Mouse (Mus musculus) stomach, embryonic 16.5 days (tissue): ENCODE results near the gene Fmn2. TPM values are rescaled to one million over a fixed set of nuclear protein-coding genes. Genes with fewer than 3 reads are reported as not detected.

Source experiments
- ATAC-seq: fragments of 200-750 bp; cut with Nextera tagmentation; 2 replicates; pipeline ENCODE4 v1.8.0; 2017; ENCODE audit warnings: moderate number of reproducible peaks, moderate TSS enrichment; ENCODE audit not compliant: insufficient read depth, low FRiP score
- H3K27ac ChIP-seq: fragments of 300-500 bp; sonication (generic); 2 replicates; pipeline ENCODE4 v1.5.1; 2014; ENCODE audit warnings: low read length
- H3K27me3 ChIP-seq: fragments of 300-500 bp; sonication (generic); 2 replicates; pipeline ENCODE4 v1.6.1; 2014; ENCODE audit warnings: low read length, control low read depth, mixed read lengths; ENCODE audit not compliant: control insufficient read depth, insufficient read depth
- H3K36me3 ChIP-seq: fragments of 300-500 bp; sonication (generic); 2 replicates; pipeline ENCODE4 v1.6.1; 2014; ENCODE audit warnings: low read length; ENCODE audit not compliant: control insufficient read depth, insufficient read depth
- H3K4me1 ChIP-seq: fragments of 300-500 bp; sonication (generic); 2 replicates; pipeline ENCODE4 v1.6.1; 2014; ENCODE audit warnings: low read length, control low read depth, mixed read lengths; ENCODE audit not compliant: control insufficient read depth, insufficient read depth
- H3K4me2 ChIP-seq: fragments of 300-500 bp; sonication (generic); 2 replicates; pipeline ENCODE4 v1.6.1; 2014; ENCODE audit warnings: low read depth, low read length, mixed read lengths
- H3K4me3 ChIP-seq: fragments of 300-500 bp; sonication (generic); replicated peaks from 2 replicates; pipeline ENCODE4 v1.5.1; 2014; ENCODE audit warnings: mild to moderate bottlenecking, low read length
- H3K9ac ChIP-seq: fragments of 300-500 bp; sonication (generic); 2 replicates; pipeline ENCODE4 v1.6.1; 2014; ENCODE audit warnings: low read length
- H3K9me3 ChIP-seq: fragments of 300-500 bp; sonication (generic); replicated peaks from 2 replicates; pipeline ENCODE4 v1.6.1; 2016; ENCODE audit warnings: low read length, control low read depth; ENCODE audit not compliant: control insufficient read depth
- WGBS: fragments of 180-500 bp; shearing (Covaris S2); extraction: QIAGEN DNeasy Blood & Tissue Kit; methylation state at CpG from one replicate; pipeline ENCODE4 v1.1.7; 2014; 5-methylcytosine and 5-hydroxymethylcytosine counted together
- polyA plus RNA-seq: library from polyadenylated mRNA; unstranded; fragments of >200 nt; fragmentation: Nextera tagmentation; extraction: Ambion mirVana; gene quantifications from 2 replicates; pipeline ENCODE4 v1.2.1, GENCODE M21; 2015

Gene Fmn2
- polyA plus RNA-seq, 1 experiment from 2014 or later: 0.89 TPM

GRCm38 (mm10) chr1:174594989-174595388 is 93.4 kb downstream of the Fmn2 start:
- 8% methylated on average over 4 of the region's 4 CpGs for WGBS
- Histone ChIP-seq H3K4me3 (no peak overlapping the region), H3K4me2 (no peak overlapping the region), H3K27ac (no peak overlapping the region), H3K27me3 (no peaks in the 10 kb centered on the region), H3K9ac (no peak overlapping the region), H3K36me3 (no peaks in the 10 kb centered on the region), H3K4me1 (no peaks in the 10 kb centered on the region), H3K9me3 (no peaks in the 10 kb centered on the region)
- ATAC-seq: no peak

- Histone ChIP-seq H3K36me3 (no peaks in the 10 kb centered on the region), H3K9me3 (no peaks in the 10 kb centered on the region), H3K4me1 (no peaks in the 10 kb centered on the region), H3K27me3 (no peaks in the 10 kb centered on the region), H3K27ac (no peak overlapping the region), H3K4me2 (no peak overlapping the region), H3K9ac (no peak overlapping the region), H3K4me3 (no peak overlapping the region)
- no peak for ATAC-seq
- 58% methylated on average over 3 of the region's 3 CpGs for WGBS
These were observed 95.9 kb downstream of the Fmn2 start for GRCm38 (mm10) chr1:174597495-174597894.

GRCm38 (mm10) chr1:174598226-174598625 is 96.6 kb downstream of the Fmn2 start:
- H3K4me3 ChIP-seq: no peak overlapping the region
- no peak overlapping the region for H3K9ac ChIP-seq
- no peak for ATAC-seq
- no peak overlapping the region for H3K4me2 ChIP-seq
- H3K27me3 ChIP-seq: no peaks in the 10 kb centered on the region
- no peak overlapping the region for H3K27ac ChIP-seq
- H3K9me3 ChIP-seq: no peaks in the 10 kb centered on the region
- WGBS: 78% methylated on average over 6 of the region's 6 CpGs
- H3K4me1 ChIP-seq: no peaks in the 10 kb centered on the region
- H3K36me3 ChIP-seq: no peaks in the 10 kb centered on the region

GRCm38 (mm10) chr1:174600041-174600440 is 98.4 kb downstream of the Fmn2 start:
- WGBS: 94% methylated on average over 2 of the region's 2 CpGs
- Histone ChIP-seq H3K27me3 (no peaks in the 10 kb centered on the region), H3K9ac (no peak overlapping the region), H3K4me3 (no peak overlapping the region), H3K4me1 (no peaks in the 10 kb centered on the region), H3K4me2 (no peak overlapping the region), H3K36me3 (no peaks in the 10 kb centered on the region), H3K27ac (no peak overlapping the region), H3K9me3 (no peaks in the 10 kb centered on the region)
- ATAC-seq: no peak

GRCm38 (mm10) chr1:174600620-174601019 is 99.0 kb downstream of the Fmn2 start:
- Histone ChIP-seq H3K9me3 (no peaks in the 10 kb centered on the region), H3K4me2 (no peak overlapping the region), H3K36me3 (no peaks in the 10 kb centered on the region), H3K27ac (no peak overlapping the region), H3K27me3 (no peaks in the 10 kb centered on the region), H3K9ac (no peak overlapping the region), H3K4me1 (no peaks in the 10 kb centered on the region), H3K4me3 (no peak overlapping the region)
- 49% methylated on average over 1 of the region's 1 CpGs for WGBS
- no peak for ATAC-seq

GRCm38 (mm10) chr1:174617368-174617767 is 115.7 kb downstream of the Fmn2 start:
- Histone ChIP-seq H3K9ac (no peak overlapping the region), H3K4me3 (no peak overlapping the region), H3K27ac (no peak overlapping the region), H3K4me1 (no peaks in the 10 kb centered on the region), H3K27me3 (no peaks in the 10 kb centered on the region), H3K36me3 (no peaks in the 10 kb centered on the region), H3K4me2 (no peak overlapping the region), H3K9me3 (no peaks in the 10 kb centered on the region)
- WGBS: 37% methylated on average over 4 of the region's 4 CpGs
- ATAC-seq: no peak

GRCm38 (mm10) chr1:174621512-174621911 is 119.9 kb downstream of the Fmn2 start:
- 46% methylated on average over 1 of the region's 1 CpGs for WGBS
- Histone ChIP-seq H3K9me3 (no peaks in the 10 kb centered on the region), H3K4me1 (no peaks in the 10 kb centered on the region), H3K27me3 (no peaks in the 10 kb centered on the region), H3K27ac (no peak overlapping the region), H3K4me2 (no peak overlapping the region), H3K36me3 (no peaks in the 10 kb centered on the region), H3K9ac (no peak overlapping the region), H3K4me3 (no peak overlapping the region)
- ATAC-seq: no peak

- ATAC-seq: no peak
These were observed 121.4 kb downstream of the Fmn2 start for GRCm38 (mm10) chr1:174623054-174623453.

GRCm38 (mm10) chr1:174630074-174630473 is 128.4 kb downstream of the Fmn2 start:
- Histone ChIP-seq H3K4me2 (no peak overlapping the region), H3K9me3 (no peaks in the 10 kb centered on the region)
- no peak for ATAC-seq

More at GRCm38 (mm10) chr1:174623054-174623453, 121.4 kb downstream of the Fmn2 start:
- 34% methylated on average over 3 of the region's 3 CpGs for WGBS
- H3K4me1 ChIP-seq: no peaks in the 10 kb centered on the region
- H3K27ac ChIP-seq: no peak overlapping the region
- no peaks in the 10 kb centered on the region for H3K9me3 ChIP-seq
- H3K9ac ChIP-seq: no peak overlapping the region
- H3K36me3 ChIP-seq: no peaks in the 10 kb centered on the region
- no peak overlapping the region for H3K4me2 ChIP-seq
- no peaks in the 10 kb centered on the region for H3K27me3 ChIP-seq
- H3K4me3 ChIP-seq: no peak overlapping the region

GRCm38 (mm10) chr1:174636291-174636690 is 134.7 kb downstream of the Fmn2 start:
- no peaks in the 10 kb centered on the region for H3K9me3 ChIP-seq
- H3K9ac ChIP-seq: no peak overlapping the region
- no peaks in the 10 kb centered on the region for H3K4me1 ChIP-seq
- 92% methylated on average over 4 of the region's 4 CpGs for WGBS
- H3K4me3 ChIP-seq: no peak overlapping the region
- H3K4me2 ChIP-seq: no peak overlapping the region
- H3K36me3 ChIP-seq: no peaks in the 10 kb centered on the region
- ATAC-seq: no peak
- no peak overlapping the region for H3K27ac ChIP-seq
- H3K27me3 ChIP-seq: no peaks in the 10 kb centered on the region

More at GRCm38 (mm10) chr1:174630074-174630473, 128.4 kb downstream of the Fmn2 start:
- no peaks in the 10 kb centered on the region for H3K27me3 ChIP-seq
- H3K36me3 ChIP-seq: no peaks in the 10 kb centered on the region
- no peak overlapping the region for H3K9ac ChIP-seq
- WGBS: 63% methylated on average over 1 of the region's 1 CpGs
- H3K27ac ChIP-seq: no peak overlapping the region
- H3K4me1 ChIP-seq: no peaks in the 10 kb centered on the region
- H3K4me3 ChIP-seq: no peak overlapping the region
